Mouse (Mus musculus) ovary, postnatal 14 days (tissue): ENCODE measurements at regions not wholly inside any gene's neighbourhood (a gene's known extent, or its start where the extent isn't known, plus 50 kb on each side); places are given as distances from the start of the nearest gene placed in this dataset.
"Not testable (repeated sequence)": the region's sequence is repeated elsewhere in the genome, so short reads cannot be mapped to it uniquely, and the experiment has no call there.

ENCODE experiments used
- DNase-seq: peaks from one replicate; pipeline ENCODE4 v3.0.0; 2022; ENCODE audit warnings: low spot score

GRCm38 (mm10) chr4:4556126-4556525 is 237.0 kb downstream of the Impad1 start:
- no peak for DNase-seq

GRCm38 (mm10) chr4:4550301-4550700 is 242.9 kb downstream of the Impad1 start:
- no peak for DNase-seq

GRCm38 (mm10) chr4:4549893-4550292 is 243.3 kb downstream of the Impad1 start:
- DNase-seq, result no peak

- DNase-seq, result no peak
Observed at GRCm38 (mm10) chr4:4537172-4537753, 255.9 kb downstream of the Impad1 start.

- DNase-seq, result no peak
Observed at GRCm38 (mm10) chr4:4532196-4532595, 261.0 kb downstream of the Impad1 start.

- DNase-seq, result no peak
Observed at GRCm38 (mm10) chr4:4528311-4528710, 264.8 kb downstream of the Impad1 start.

GRCm38 (mm10) chr4:4521757-4522156 is 271.4 kb downstream of the Impad1 start:
- DNase-seq, result no peak

GRCm38 (mm10) chr4:4518741-4519140 is 274.4 kb downstream of the Impad1 start:
- no peak for DNase-seq

GRCm38 (mm10) chr4:4513351-4513750 is 279.8 kb downstream of the Impad1 start:
- no peak for DNase-seq

GRCm38 (mm10) chr4:4510180-4510920 is 282.8 kb downstream of the Impad1 start:
- no peak for DNase-seq

- no peak for DNase-seq
Observed at GRCm38 (mm10) chr4:4509296-4509695, 283.9 kb downstream of the Impad1 start.

GRCm38 (mm10) chr4:4497199-4497598 is 296.0 kb downstream of the Impad1 start:
- no peak for DNase-seq

- no peak for DNase-seq
Observed at GRCm38 (mm10) chr4:4496181-4496580, 297.0 kb downstream of the Impad1 start.

- DNase-seq, result no peak
Observed at GRCm38 (mm10) chr4:4465169-4465714, 327.9 kb downstream of the Impad1 start.

- DNase-seq, result no peak
Observed at GRCm38 (mm10) chr4:4464130-4464700, 328.9 kb downstream of the Impad1 start.

- DNase-seq, result no peak
Observed at GRCm38 (mm10) chr4:4459258-4459657, 333.9 kb downstream of the Impad1 start.

GRCm38 (mm10) chr4:4450104-4450503 is 343.1 kb downstream of the Impad1 start:
- DNase-seq, result no peak

- no peak for DNase-seq
Observed at GRCm38 (mm10) chr4:4442650-4443049, 350.5 kb downstream of the Impad1 start.

GRCm38 (mm10) chr4:4437559-4437958 is 355.6 kb downstream of the Impad1 start:
- no peak for DNase-seq

- not testable (repeated sequence) for DNase-seq
Observed at GRCm38 (mm10) chr4:4424526-4424925, 347.2 kb upstream of the Sdr16c6 start.

- DNase-seq, result no peak
Observed at GRCm38 (mm10) chr4:4403812-4404211, 326.5 kb upstream of the Sdr16c6 start.

GRCm38 (mm10) chr4:4397410-4397809 is 320.1 kb upstream of the Sdr16c6 start:
- DNase-seq, result no peak

- DNase-seq, result no peak
Observed at GRCm38 (mm10) chr4:4380024-4380590, 302.8 kb upstream of the Sdr16c6 start.
